Mouse (Mus musculus): ENCODE data around the gene Trpv2. TPM values are rescaled to one million over a fixed set of nuclear protein-coding genes. Genes with fewer than 3 reads are reported as not detected.

The Trpv2 gene
- polyA plus RNA-seq (2012; fragmentation: generic; extraction: Trizol), result under 1 TPM; 0.04 to 0.20 TPM

GRCm38 (mm10) chr11:62573959-62574702, at the start of gene Trpv2:
Gene Trpv2 (plus strand): TSS chr11:62574486.

DNA sequence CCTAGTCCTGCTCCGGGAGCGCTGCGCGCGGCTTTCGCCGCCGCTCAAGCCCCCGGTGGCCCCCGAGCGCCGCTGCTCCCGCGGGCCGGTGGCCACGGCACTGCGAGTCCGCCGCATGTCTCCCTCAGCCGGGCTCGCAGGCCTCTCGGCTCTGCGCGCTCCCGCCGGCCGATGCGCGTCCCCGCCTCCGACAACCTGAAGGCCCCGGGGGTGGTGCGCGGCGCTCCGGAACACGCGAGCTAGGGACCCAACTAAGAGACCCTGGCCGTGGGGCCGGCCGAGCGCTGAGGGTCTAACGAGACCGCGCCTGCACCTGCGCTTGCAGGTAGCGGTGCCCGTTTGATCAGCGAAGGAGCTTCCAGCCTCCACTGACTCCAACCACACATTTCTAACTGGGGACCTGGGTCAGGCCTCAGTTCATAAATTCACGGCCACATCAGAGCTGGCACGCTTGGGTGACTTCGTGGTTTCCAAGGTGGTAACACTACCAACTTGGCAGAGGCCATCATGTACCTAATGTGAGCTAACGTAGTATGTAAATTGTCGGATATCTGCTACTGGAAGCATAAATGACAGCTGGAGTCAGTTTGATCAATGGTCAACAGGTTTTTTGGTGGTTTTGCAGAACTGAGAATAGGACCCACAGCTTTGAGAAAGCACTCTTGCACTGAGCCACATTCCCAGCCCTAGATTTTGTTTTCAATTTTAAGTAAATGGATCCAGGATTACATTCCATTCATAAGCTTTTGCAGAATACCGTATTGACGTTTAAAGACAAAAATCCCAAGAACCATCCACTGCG, 35.0 kb upstream of the Trpv2 start, which contains the start of gene Cenpv:
Cenpv (minus strand) TSS at position 173 of the 802 bp plus-strand sequence.

DNA sequence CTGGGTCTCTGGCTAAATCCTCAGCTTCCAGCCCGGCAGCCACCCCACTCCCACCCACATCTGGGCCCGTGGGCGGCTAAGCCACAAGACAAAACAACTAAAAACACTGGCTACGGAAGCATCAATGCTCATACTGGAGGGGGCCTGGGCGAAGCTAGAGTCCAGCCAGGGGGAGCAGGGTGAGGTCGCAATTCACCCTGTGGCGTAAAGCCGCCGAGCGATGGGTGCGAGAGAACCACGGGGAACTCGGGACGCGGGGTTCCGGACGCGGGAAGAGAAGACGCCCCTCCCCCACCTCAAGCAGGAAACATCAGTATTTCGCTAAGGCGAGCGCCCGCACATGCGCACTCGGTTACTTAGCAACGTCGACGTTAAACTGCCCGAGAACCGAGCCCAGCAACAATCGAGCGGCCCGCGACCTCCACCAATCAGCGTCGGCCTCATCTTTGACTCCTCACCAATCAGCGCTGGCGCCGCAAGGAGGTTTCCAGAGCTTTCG, 23.5 kb upstream of the Trpv2 start, which contains the start of gene Ubb:
Ubb (plus strand) TSS at position 445 of the 499 bp plus-strand sequence.

GRCm38 (mm10) chr11:62647661-62648590, 73.6 kb downstream of the Trpv2 start, which contains the start of gene Lrrc75a:
Gene Lrrc75a (minus strand): TSS chr11:62648523.

GRCm38 (mm10) chr11:62648591-62649391, 74.5 kb downstream of the Trpv2 start, which contains the start of gene Mmgt2:
Gene Mmgt2 (plus strand): TSS chr11:62648664.

Other genes starting within 250 kb of the Trpv2 start
- gene Pigl, start 116.0 kb upstream of the Trpv2 start, polyA plus RNA-seq (2012; fragmentation: generic; extraction: Trizol), result 1 to 10 TPM; 2.2 to 3.1 TPM
- 10 to 100 TPM in 1 of 2 experiments, 1 to 10 TPM in 1; 9.6 to 54.3 TPM for gene Ncor1, start 115.9 kb upstream of the Trpv2 start, polyA plus RNA-seq (2012; fragmentation: generic; extraction: Trizol)
- 10 to 100 TPM; 43.2 to 45.4 TPM for gene Cenpv, start 35.2 kb upstream of the Trpv2 start, polyA plus RNA-seq (2012; fragmentation: generic; extraction: Trizol)
- gene Ubb, start 23.3 kb upstream of the Trpv2 start, polyA plus RNA-seq (2012; fragmentation: generic; extraction: Trizol), result 1,000 to 10,000 TPM; 1,438 to 2,574 TPM
- 10 to 100 TPM in 1 of 2 experiments, 1 to 10 TPM in 1; 5.8 to 12.0 TPM for gene Lrrc75a, start 74.0 kb downstream of the Trpv2 start, polyA plus RNA-seq (2012; fragmentation: generic; extraction: Trizol)
- 10 to 100 TPM in 1 of 2 experiments, 1 to 10 TPM in 1; 9.2 to 37.9 TPM for gene Mmgt2, start 74.2 kb downstream of the Trpv2 start, polyA plus RNA-seq (2012; fragmentation: generic; extraction: Trizol)
- gene Zfp287, start 157.4 kb downstream of the Trpv2 start, polyA plus RNA-seq (2012; fragmentation: generic; extraction: Trizol), result 1 to 10 TPM in 1 of 2 experiments, under 1 TPM in 1; 0.14 to 2.2 TPM
- not detected for gene Gm10428, start 178.6 kb downstream of the Trpv2 start, polyA plus RNA-seq (2012; fragmentation: generic; extraction: Trizol)
- gene Zfp286, start 215.0 kb downstream of the Trpv2 start, polyA plus RNA-seq (2012; fragmentation: generic; extraction: Trizol), result not detected
- 1 to 10 TPM; 1.7 to 2.8 TPM for gene Trim16, start 245.7 kb downstream of the Trpv2 start, polyA plus RNA-seq (2012; fragmentation: generic; extraction: Trizol)

All from C3H10T1/2 (cell line).